Mouse (Mus musculus): ENCODE measurements around the gene Rprd1b. TPM values are rescaled to one million over a fixed set of nuclear protein-coding genes. Genes with fewer than 3 reads are reported as not detected.

Rprd1b gene
- polyA plus RNA-seq (2014; fragmentation: Nextera tagmentation; extraction: Ambion mirVana) = 31.1 and 37.7 TPM in 2 replicates

- Histone ChIP-seq H3K9me3 (replicated peaks; ENCODE audit: control insufficient read depth, low read length) (no peaks in the 10 kb centered on the region), H3K4me2 (ENCODE audit: low read length) (peak within 1 kb of the TSS; percentile 91), H3K36me3 (ENCODE audit: control insufficient read depth, insufficient read depth, low read length) (no peaks in the 10 kb centered on the region), H3K27me3 (replicated peaks; ENCODE audit: control insufficient read depth, insufficient read depth, low read length) (no peaks in the 10 kb centered on the region), H3K4me1 (ENCODE audit: control insufficient read depth, insufficient read depth, low read length) (peaks cover 25% of the 10 kb centered on the region), H3K4me3 (ENCODE audit: low read depth, low read length) (peak within 1 kb of the TSS; percentile 65), H3K27ac (ENCODE audit: low read depth, low read length) (peak within 1 kb of the TSS; percentile 89), H3K9ac (ENCODE audit: low read length) (peak within 1 kb of the TSS; percentile 95)
- DNase-seq (ENCODE audit: low spot score) = peak; percentile 98
- peak; percentile 95 for ATAC-seq
- under 1% methylated on average over 47 of the region's 52 CpGs for WGBS
These were observed at the start of gene Rprd1b, which contains the start of gene Tti1 for GRCm38 (mm10) chr2:158028354-158028863. Rprd1b (plus strand) TSS chr2:158028497. Tti1 (minus strand) TSS chr2:158028433.

- Histone ChIP-seq H3K4me3 (ENCODE audit: low read depth, low read length) (no peak overlapping the region), H3K27me3 (replicated peaks; ENCODE audit: control insufficient read depth, insufficient read depth, low read length) (0 out of 2 replicates have a peak, but pooled peaks cover 2% of the 10 kb centered on the region), H3K4me1 (ENCODE audit: control insufficient read depth, insufficient read depth, low read length) (peaks cover 16% of the 10 kb centered on the region), H3K36me3 (ENCODE audit: control insufficient read depth, insufficient read depth, low read length) (peaks cover 14% of the 10 kb centered on the region), H3K4me2 (ENCODE audit: low read length) (no peak overlapping the region), H3K27ac (ENCODE audit: low read depth, low read length) (no peak overlapping the region), H3K9ac (ENCODE audit: low read length) (no peak overlapping the region), H3K9me3 (replicated peaks; ENCODE audit: control insufficient read depth, low read length) (no peaks in the 10 kb centered on the region)
- DNase-seq (ENCODE audit: low spot score) (no peak), ATAC-seq (no peak)
- 60% methylated on average over 5 of the region's 5 CpGs for WGBS
These were observed 49.1 kb upstream of the Rprd1b start for GRCm38 (mm10) chr2:157979241-157979640.

- no peak for ATAC-seq
- Histone ChIP-seq H3K27ac (ENCODE audit: low read depth, low read length) (no peak overlapping the region), H3K27me3 (replicated peaks; ENCODE audit: control insufficient read depth, insufficient read depth, low read length) (no peaks in the 10 kb centered on the region), H3K9me3 (replicated peaks; ENCODE audit: control insufficient read depth, low read length) (no peaks in the 10 kb centered on the region), H3K4me2 (ENCODE audit: low read length) (no peak overlapping the region), H3K36me3 (ENCODE audit: control insufficient read depth, insufficient read depth, low read length) (peaks cover 14% of the 10 kb centered on the region), H3K9ac (ENCODE audit: low read length) (no peak overlapping the region), H3K4me3 (ENCODE audit: low read depth, low read length) (no peak overlapping the region), H3K4me1 (ENCODE audit: control insufficient read depth, insufficient read depth, low read length) (peaks cover under 1% of the 10 kb centered on the region; the same call in 1 of the 2 replicates)
- DNase-seq (ENCODE audit: low spot score) = no peak
- 91% methylated on average over 3 of the region's 3 CpGs for WGBS
These were observed 45.6 kb upstream of the Rprd1b start for GRCm38 (mm10) chr2:157982727-157983126.

- H3K4me3 ChIP-seq (ENCODE audit: low read depth, low read length) = no peak overlapping the region
- H3K4me2 ChIP-seq (ENCODE audit: low read length) = no peak overlapping the region
- no peak overlapping the region for H3K27ac ChIP-seq (ENCODE audit: low read depth, low read length)
- WGBS = 86% methylated on average over 4 of the region's 4 CpGs
- peaks cover 14% of the 10 kb centered on the region for H3K36me3 ChIP-seq (ENCODE audit: control insufficient read depth, insufficient read depth, low read length)
- no peak for DNase-seq (ENCODE audit: low spot score)
- peaks cover 6% of the 10 kb centered on the region for H3K4me1 ChIP-seq (ENCODE audit: control insufficient read depth, insufficient read depth, low read length)
- no peak for ATAC-seq
- H3K27me3 ChIP-seq (replicated peaks; ENCODE audit: control insufficient read depth, insufficient read depth, low read length) = no peaks in the 10 kb centered on the region
- H3K9ac ChIP-seq (ENCODE audit: low read length) = no peak overlapping the region
- no peaks in the 10 kb centered on the region for H3K9me3 ChIP-seq (replicated peaks; ENCODE audit: control insufficient read depth, low read length)
These were observed 45.0 kb upstream of the Rprd1b start for GRCm38 (mm10) chr2:157983276-157983675.

- WGBS = 78% methylated on average over 4 of the region's 4 CpGs
- ATAC-seq = no peak
These were observed 42.7 kb upstream of the Rprd1b start for GRCm38 (mm10) chr2:157985611-157986010.

GRCm38 (mm10) chr2:157986235-157986634 is 42.1 kb upstream of the Rprd1b start:
- Histone ChIP-seq H3K4me3 (ENCODE audit: low read depth, low read length) (no peak overlapping the region), H3K9ac (ENCODE audit: low read length) (no peak overlapping the region), H3K4me2 (ENCODE audit: low read length) (no peak overlapping the region), H3K36me3 (ENCODE audit: control insufficient read depth, insufficient read depth, low read length) (peaks cover 13% of the 10 kb centered on the region), H3K27me3 (replicated peaks; ENCODE audit: control insufficient read depth, insufficient read depth, low read length) (no peaks in the 10 kb centered on the region), H3K27ac (ENCODE audit: low read depth, low read length) (0 out of 2 replicates have a peak overlapping the region, but pooled peaks have one; percentile 14), H3K4me1 (ENCODE audit: control insufficient read depth, insufficient read depth, low read length) (peaks cover 6% of the 10 kb centered on the region), H3K9me3 (replicated peaks; ENCODE audit: control insufficient read depth, low read length) (no peaks in the 10 kb centered on the region)
- 84% methylated on average over 6 of the region's 6 CpGs for WGBS
- DNase-seq (ENCODE audit: low spot score) (peak; percentile 19), ATAC-seq (no peak)

More at GRCm38 (mm10) chr2:157985611-157986010, 42.7 kb upstream of the Rprd1b start:
- Histone ChIP-seq H3K4me3 (ENCODE audit: low read depth, low read length) (no peak overlapping the region), H3K9me3 (replicated peaks; ENCODE audit: control insufficient read depth, low read length) (no peaks in the 10 kb centered on the region), H3K27ac (ENCODE audit: low read depth, low read length) (no peak overlapping the region), H3K4me2 (ENCODE audit: low read length) (no peak overlapping the region), H3K27me3 (replicated peaks; ENCODE audit: control insufficient read depth, insufficient read depth, low read length) (no peaks in the 10 kb centered on the region), H3K36me3 (ENCODE audit: control insufficient read depth, insufficient read depth, low read length) (peaks cover 18% of the 10 kb centered on the region), H3K9ac (ENCODE audit: low read length) (no peak overlapping the region), H3K4me1 (ENCODE audit: control insufficient read depth, insufficient read depth, low read length) (peaks cover 6% of the 10 kb centered on the region)
- DNase-seq (ENCODE audit: low spot score) = no peak

- ATAC-seq (0 out of 2 replicates have a peak, but pooled peaks have one; percentile 20), DNase-seq (ENCODE audit: low spot score) (peak; percentile 34)
- 72% methylated on average over 7 of the region's 7 CpGs for WGBS
- peak overlapping the region; percentile 66 for H3K27ac ChIP-seq (ENCODE audit: low read depth, low read length)
- H3K27me3 ChIP-seq (replicated peaks; ENCODE audit: control insufficient read depth, insufficient read depth, low read length) = no peaks in the 10 kb centered on the region
- no peaks in the 10 kb centered on the region for H3K9me3 ChIP-seq (replicated peaks; ENCODE audit: control insufficient read depth, low read length)
- peaks cover 6% of the 10 kb centered on the region for H3K4me1 ChIP-seq (ENCODE audit: control insufficient read depth, insufficient read depth, low read length)
- H3K9ac ChIP-seq (ENCODE audit: low read length) = peak overlapping the region; percentile 13; the same call in 1 of the 2 replicates
- H3K4me2 ChIP-seq (ENCODE audit: low read length) = no peak overlapping the region
- H3K4me3 ChIP-seq (ENCODE audit: low read depth, low read length) = no peak overlapping the region
- H3K36me3 ChIP-seq (ENCODE audit: control insufficient read depth, insufficient read depth, low read length) = peaks cover 21% of the 10 kb centered on the region
These were observed 39.7 kb upstream of the Rprd1b start for GRCm38 (mm10) chr2:157988416-157989190.

- no peaks in the 10 kb centered on the region for H3K9me3 ChIP-seq (replicated peaks; ENCODE audit: control insufficient read depth, low read length)
- no peak overlapping the region for H3K9ac ChIP-seq (ENCODE audit: low read length)
- H3K27me3 ChIP-seq (replicated peaks; ENCODE audit: control insufficient read depth, insufficient read depth, low read length) = no peaks in the 10 kb centered on the region
- H3K4me2 ChIP-seq (ENCODE audit: low read length) = no peak overlapping the region
- ATAC-seq (no peak), DNase-seq (ENCODE audit: low spot score) (peak; percentile 42)
- no peak overlapping the region for H3K27ac ChIP-seq (ENCODE audit: low read depth, low read length)
- H3K36me3 ChIP-seq (ENCODE audit: control insufficient read depth, insufficient read depth, low read length) = peaks cover 30% of the 10 kb centered on the region
- H3K4me3 ChIP-seq (ENCODE audit: low read depth, low read length) = no peak overlapping the region
- 97% methylated on average over 2 of the region's 2 CpGs for WGBS
- H3K4me1 ChIP-seq (ENCODE audit: control insufficient read depth, insufficient read depth, low read length) = peaks cover 6% of the 10 kb centered on the region
These were observed 38.4 kb upstream of the Rprd1b start for GRCm38 (mm10) chr2:157989946-157990345.

GRCm38 (mm10) chr2:157991026-157991425 is 37.3 kb upstream of the Rprd1b start:
- DNase-seq (ENCODE audit: low spot score) = no peak
- H3K9ac ChIP-seq (ENCODE audit: low read length) = no peak overlapping the region
- H3K4me1 ChIP-seq (ENCODE audit: control insufficient read depth, insufficient read depth, low read length) = peaks cover 6% of the 10 kb centered on the region
- H3K4me3 ChIP-seq (ENCODE audit: low read depth, low read length) = no peak overlapping the region
- no peak overlapping the region for H3K27ac ChIP-seq (ENCODE audit: low read depth, low read length)
- 73% methylated on average over 6 of the region's 6 CpGs for WGBS
- H3K4me2 ChIP-seq (ENCODE audit: low read length) = no peak overlapping the region
- no peaks in the 10 kb centered on the region for H3K27me3 ChIP-seq (replicated peaks; ENCODE audit: control insufficient read depth, insufficient read depth, low read length)
- ATAC-seq = no peak
- no peaks in the 10 kb centered on the region for H3K9me3 ChIP-seq (replicated peaks; ENCODE audit: control insufficient read depth, low read length)
- H3K36me3 ChIP-seq (ENCODE audit: control insufficient read depth, insufficient read depth, low read length) = peaks cover 39% of the 10 kb centered on the region

Measured in forebrain, embryonic 14.5 days (tissue).